Mouse (Mus musculus): ENCODE data around the gene Serpinb6e. TPM values are rescaled to one million over a fixed set of nuclear protein-coding genes. Genes with fewer than 3 reads are reported as not detected.

The Serpinb6e gene
- polyA plus RNA-seq (2012; rRNA removed) (not detected in 2 replicates), polyA plus RNA-seq (2014; fragmentation: Nextera tagmentation; extraction: Ambion mirVana) (not detected in 2 replicates)

- Histone ChIP-seq H3K27me3 (ENCODE audit: control insufficient read depth, insufficient read depth, low read length) (no peaks in the 10 kb centered on the region), H3K9ac (replicated peaks) (no peak within 1 kb of the TSS), H3K4me2 (ENCODE audit: low read depth) (no peak within 1 kb of the TSS), H3K9me3 (ENCODE audit: control insufficient read depth, low read length) (no peaks in the 10 kb centered on the region), H3K36me3 (replicated peaks; ENCODE audit: control insufficient read depth, insufficient read depth, low read depth) (no peaks in the 10 kb centered on the region), H3K27ac (no peak within 1 kb of the TSS), H3K4me3 (ENCODE audit: insufficient read depth in 1 of 2, low read depth in 2 of 2, low read length in 2 of 2) (no peak within 1 kb of the TSS), H3K4me1 (replicated peaks; ENCODE audit: control insufficient read depth in 2 of 2, insufficient read depth in 2 of 2, low read length in 1 of 2) (no peaks in the 10 kb centered on the region)
- DNase-seq (ENCODE audit: low read depth in 3 of 3, low spot score in 3 of 3) (no peak), ATAC-seq (ENCODE audit: insufficient read depth) (no peak)
- no peak for TF ChIP-seq EP300 (IDR thresholded peaks at IDR 0.05; ENCODE audit: low read depth)
- TF ChIP-seq CTCF (IDR thresholded peaks at IDR 0.05; ENCODE audit: low read depth) = no peak
- WGBS (ENCODE audit: insufficient replicate concordance) = 26% methylated on average over 1 of the region's 1 CpGs
These were observed at the start of gene Serpinb6e for GRCm38 (mm10) chr13:33843308-33843707. Serpinb6e (minus strand) TSS chr13:33843408.

GRCm38 (mm10) chr13:33830751-33831150 is 12.5 kb downstream of the Serpinb6e start:
- H3K9me3 ChIP-seq (ENCODE audit: control insufficient read depth, low read length) = no peaks in the 10 kb centered on the region
- no peaks in the 10 kb centered on the region for H3K4me1 ChIP-seq (replicated peaks; ENCODE audit: control insufficient read depth in 2 of 2, insufficient read depth in 2 of 2, low read length in 1 of 2)
- TF ChIP-seq EP300 (IDR thresholded peaks at IDR 0.05; ENCODE audit: low read depth) = no peak
- TF ChIP-seq CTCF (IDR thresholded peaks at IDR 0.05; ENCODE audit: low read depth) = no peak
- DNase-seq (ENCODE audit: low read depth in 3 of 3, low spot score in 3 of 3) = no peak
- H3K4me2 ChIP-seq (ENCODE audit: low read depth) = no peak overlapping the region
- no peak overlapping the region for H3K4me3 ChIP-seq (ENCODE audit: insufficient read depth in 1 of 2, low read depth in 2 of 2, low read length in 2 of 2)
- H3K36me3 ChIP-seq (replicated peaks; ENCODE audit: control insufficient read depth, insufficient read depth, low read depth) = no peaks in the 10 kb centered on the region
- no peaks in the 10 kb centered on the region for H3K27me3 ChIP-seq (ENCODE audit: control insufficient read depth, insufficient read depth, low read length)
- no peak for ATAC-seq (ENCODE audit: insufficient read depth)
- H3K9ac ChIP-seq (replicated peaks) = no peak overlapping the region
- no peak overlapping the region for H3K27ac ChIP-seq
- 45% methylated on average over 2 of the region's 2 CpGs for WGBS (ENCODE audit: insufficient replicate concordance)

GRCm38 (mm10) chr13:33823421-33823820 is 19.8 kb downstream of the Serpinb6e start:
- no peaks in the 10 kb centered on the region for H3K27me3 ChIP-seq (ENCODE audit: control insufficient read depth, insufficient read depth, low read length)
- H3K36me3 ChIP-seq (replicated peaks; ENCODE audit: control insufficient read depth, insufficient read depth, low read depth) = no peaks in the 10 kb centered on the region
- DNase-seq (ENCODE audit: low read depth in 3 of 3, low spot score in 3 of 3) = no peak
- no peak for ATAC-seq (ENCODE audit: insufficient read depth)
- H3K9me3 ChIP-seq (ENCODE audit: control insufficient read depth, low read length) = no peaks in the 10 kb centered on the region
- no peak overlapping the region for H3K4me3 ChIP-seq (ENCODE audit: insufficient read depth in 1 of 2, low read depth in 2 of 2, low read length in 2 of 2)
- no peak overlapping the region for H3K27ac ChIP-seq
- H3K4me2 ChIP-seq (ENCODE audit: low read depth) = no peak overlapping the region
- no peaks in the 10 kb centered on the region for H3K4me1 ChIP-seq (replicated peaks; ENCODE audit: control insufficient read depth in 2 of 2, insufficient read depth in 2 of 2, low read length in 1 of 2)
- no peak for TF ChIP-seq CTCF (IDR thresholded peaks at IDR 0.05; ENCODE audit: low read depth)
- TF ChIP-seq EP300 (IDR thresholded peaks at IDR 0.05; ENCODE audit: low read depth) = no peak
- no peak overlapping the region for H3K9ac ChIP-seq (replicated peaks)

GRCm38 (mm10) chr13:33821490-33822143 is 21.6 kb downstream of the Serpinb6e start:
- no peaks in the 10 kb centered on the region for H3K4me1 ChIP-seq (replicated peaks; ENCODE audit: control insufficient read depth in 2 of 2, insufficient read depth in 2 of 2, low read length in 1 of 2)

More at GRCm38 (mm10) chr13:33821490-33822143, 21.6 kb downstream of the Serpinb6e start:
- ATAC-seq (ENCODE audit: insufficient read depth) (no peak), DNase-seq (ENCODE audit: low read depth in 3 of 3, low spot score in 3 of 3) (no peak)
- Histone ChIP-seq H3K27ac (no peak overlapping the region), H3K4me2 (ENCODE audit: low read depth) (no peak overlapping the region), H3K9ac (replicated peaks) (no peak overlapping the region), H3K9me3 (ENCODE audit: control insufficient read depth, low read length) (no peaks in the 10 kb centered on the region), H3K27me3 (ENCODE audit: control insufficient read depth, insufficient read depth, low read length) (no peaks in the 10 kb centered on the region), H3K4me3 (ENCODE audit: insufficient read depth in 1 of 2, low read depth in 2 of 2, low read length in 2 of 2) (no peak overlapping the region), H3K36me3 (replicated peaks; ENCODE audit: control insufficient read depth, insufficient read depth, low read depth) (no peaks in the 10 kb centered on the region)
- whole genome bisulfite sequencing (ENCODE audit: insufficient replicate concordance) = 49% methylated on average over 5 of the region's 5 CpGs
- TF ChIP-seq EP300 (IDR thresholded peaks at IDR 0.05; ENCODE audit: low read depth) (no peak), CTCF (IDR thresholded peaks at IDR 0.05; ENCODE audit: low read depth) (no peak)

Other genes starting within 250 kb of the Serpinb6e start
- gene Serpinb6d, start 182.0 kb downstream of the Serpinb6e start, polyA plus RNA-seq (2012; rRNA removed) = not detected in 2 replicates
- gene Serpinb6d, start 182.0 kb downstream of the Serpinb6e start, polyA plus RNA-seq (2014; fragmentation: Nextera tagmentation; extraction: Ambion mirVana) = not detected in 2 replicates
- gene Serpinb6c, start 62.3 kb upstream of the Serpinb6e start, polyA plus RNA-seq (2012; rRNA removed) = not detected in 2 replicates
- not detected in 2 replicates for gene Serpinb6c, start 62.3 kb upstream of the Serpinb6e start, polyA plus RNA-seq (2014; fragmentation: Nextera tagmentation; extraction: Ambion mirVana)
- 7.3 and 12.0 TPM in 2 replicates for gene Nqo2, start 121.3 kb upstream of the Serpinb6e start, polyA plus RNA-seq (2012; rRNA removed)
- 25.0 and 27.4 TPM in 2 replicates for gene Nqo2, start 121.3 kb upstream of the Serpinb6e start, polyA plus RNA-seq (2014; fragmentation: Nextera tagmentation; extraction: Ambion mirVana)
- 2.8 and 4.7 TPM in 2 replicates for gene Ripk1, start 159.0 kb upstream of the Serpinb6e start, polyA plus RNA-seq (2012; rRNA removed)
- 11.2 and 11.4 TPM in 2 replicates for gene Ripk1, start 159.0 kb upstream of the Serpinb6e start, polyA plus RNA-seq (2014; fragmentation: Nextera tagmentation; extraction: Ambion mirVana)
- gene Serpinb6a, start 159.4 kb upstream of the Serpinb6e start, polyA plus RNA-seq (2012; rRNA removed) = 6.7 and 12.7 TPM in 2 replicates
- 14.6 and 17.1 TPM in 2 replicates for gene Serpinb6a, start 159.4 kb upstream of the Serpinb6e start, polyA plus RNA-seq (2014; fragmentation: Nextera tagmentation; extraction: Ambion mirVana)
- gene Bphl, start 194.2 kb upstream of the Serpinb6e start, polyA plus RNA-seq (2012; rRNA removed) = 16.0 and 21.9 TPM in 2 replicates
- 36.6 and 40.1 TPM in 2 replicates for gene Bphl, start 194.2 kb upstream of the Serpinb6e start, polyA plus RNA-seq (2014; fragmentation: Nextera tagmentation; extraction: Ambion mirVana)
- 70.6 and 74.3 TPM in 2 replicates for gene Tubb2a, start 234.6 kb upstream of the Serpinb6e start, polyA plus RNA-seq (2012; rRNA removed)
- 44.5 and 53.7 TPM in 2 replicates for gene Tubb2a, start 234.6 kb upstream of the Serpinb6e start, polyA plus RNA-seq (2014; fragmentation: Nextera tagmentation; extraction: Ambion mirVana)